Mouse (Mus musculus) heart, postnatal 0 days (tissue): ENCODE data around the gene Zfp652.

Experiments used
- CTCF ChIP-seq: IDR thresholded peaks from 2 replicates; pipeline ENCODE4 v1.5.1; 2016; ENCODE audit warnings: antibody characterized with exemption, control low read depth, low read depth
- EP300 ChIP-seq: IDR thresholded peaks from 2 replicates; pipeline ENCODE4 v1.6.1; 2016; ENCODE audit warnings: antibody characterized with exemption, low read depth

DNA sequence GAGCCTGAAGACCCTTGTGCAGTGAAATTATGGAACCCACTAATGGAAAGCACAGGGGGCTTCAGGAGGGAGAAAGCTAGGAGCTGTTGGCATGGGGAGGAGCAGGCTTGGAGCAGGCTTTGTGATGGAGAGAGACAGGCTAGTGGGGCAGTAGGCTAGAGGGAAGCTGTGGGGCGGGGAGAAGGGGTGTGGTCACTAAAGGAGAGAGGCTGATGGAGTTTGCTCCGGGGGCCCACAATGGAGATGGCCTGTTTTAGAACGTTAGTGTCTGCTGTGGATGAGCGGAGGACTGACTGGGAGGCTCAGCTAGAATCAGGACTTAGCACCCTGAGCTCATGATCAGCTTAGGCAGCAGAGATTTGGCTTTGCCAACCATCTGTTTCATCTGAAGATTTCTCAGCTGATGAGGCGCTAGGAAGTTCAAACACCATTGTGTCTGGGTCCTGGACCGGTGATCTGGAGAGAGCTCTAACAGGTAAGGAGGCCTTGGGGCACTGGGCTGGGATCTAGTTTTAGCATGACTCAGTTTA lies 131.0 kb downstream of the Zfp652 start:
- TF ChIP-seq CTCF (no peak), EP300 (no peak)
